Mouse (Mus musculus): ENCODE results near the gene Tmbim6. TPM values are rescaled to one million over a fixed set of nuclear protein-coding genes. Genes with fewer than 3 reads are reported as not detected.

Gene Tmbim6
- polyA plus RNA-seq, 1 experiment from 2014 or later, result 233 TPM

DNA sequence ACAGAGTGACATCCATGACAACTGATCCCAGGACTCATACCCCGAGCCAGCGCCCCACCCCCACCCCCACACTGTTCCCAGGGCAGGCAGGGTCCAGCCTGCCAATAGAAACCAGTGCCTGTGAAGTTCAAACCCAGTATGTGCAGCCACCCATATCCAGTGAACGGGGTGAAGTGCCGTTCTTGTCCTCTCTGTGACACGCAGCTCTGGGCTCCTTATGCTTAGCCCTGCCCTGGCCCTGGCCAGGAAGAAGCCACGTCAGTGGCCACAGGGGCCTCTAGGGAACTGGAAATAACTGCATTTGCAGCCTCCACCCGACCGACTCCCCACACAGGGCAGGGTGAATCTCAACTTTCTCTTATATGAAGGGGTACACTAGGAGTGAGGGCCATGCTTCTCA is 39.3 kb downstream of the Tmbim6 start:
- Histone ChIP-seq H3K27ac (replicated peaks; ENCODE audit: low read depth, low read length) (no peak overlapping the region), H3K9me3 (ENCODE audit: control insufficient read depth, low read length) (no peaks in the 10 kb centered on the region), H3K4me3 (replicated peaks; ENCODE audit: low read depth, low read length) (no peak overlapping the region), H3K4me2 (ENCODE audit: low read length) (no peak overlapping the region), H3K36me3 (ENCODE audit: control insufficient read depth, insufficient read depth, low read length) (peaks cover 51% of the 10 kb centered on the region), H3K9ac (replicated peaks; ENCODE audit: low read length) (no peak overlapping the region), H3K4me1 (ENCODE audit: control insufficient read depth, insufficient read depth, low read length) (peaks cover 5% of the 10 kb centered on the region; the same call in 1 of the 2 replicates), H3K27me3 (ENCODE audit: control insufficient read depth, insufficient read depth, low read length) (no peaks in the 10 kb centered on the region)
- no peak for ATAC-seq (ENCODE audit: low FRiP score, low TSS enrichment)
- DNase-seq, result no peak
- WGBS, result 77% methylated on average over 8 of the region's 8 CpGs

GRCm38 (mm10) chr15:99433081-99433718 is 40.5 kb downstream of the Tmbim6 start:
- H3K27ac ChIP-seq (replicated peaks; ENCODE audit: low read depth, low read length), result no peak overlapping the region

DNA sequence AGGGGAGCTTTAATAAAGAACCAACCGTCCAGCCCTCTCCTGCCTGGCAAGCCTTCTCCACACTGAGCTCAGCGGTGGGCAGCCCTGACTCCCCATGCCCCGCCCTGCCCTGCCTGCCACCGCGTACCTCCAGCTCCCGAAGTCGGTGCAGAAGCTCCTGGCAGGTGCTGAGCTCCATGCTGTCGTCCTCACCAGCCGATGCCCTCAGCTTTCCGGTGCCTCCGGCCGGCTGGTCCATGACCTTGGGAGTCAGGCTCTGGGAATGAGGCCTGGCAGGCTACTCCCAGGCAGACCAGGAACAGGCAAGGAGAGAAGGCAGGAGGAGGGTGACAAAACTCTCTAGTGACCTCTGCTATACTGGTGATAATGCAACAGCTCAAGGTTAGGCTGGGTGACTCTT is 41.2 kb downstream of the Tmbim6 start:
- peaks cover 5% of the 10 kb centered on the region; the same call in 1 of the 2 replicates for H3K4me1 ChIP-seq (ENCODE audit: control insufficient read depth, insufficient read depth, low read length)
- no peaks in the 10 kb centered on the region for H3K27me3 ChIP-seq (ENCODE audit: control insufficient read depth, insufficient read depth, low read length)
- DNase-seq, result no peak
- no peak overlapping the region for H3K4me3 ChIP-seq (replicated peaks; ENCODE audit: low read depth, low read length)
- H3K9me3 ChIP-seq (ENCODE audit: control insufficient read depth, low read length), result no peaks in the 10 kb centered on the region
- no peak overlapping the region for H3K4me2 ChIP-seq (ENCODE audit: low read length)
- H3K36me3 ChIP-seq (ENCODE audit: control insufficient read depth, insufficient read depth, low read length), result peaks cover 42% of the 10 kb centered on the region
- ATAC-seq (ENCODE audit: low FRiP score, low TSS enrichment), result no peak
- H3K27ac ChIP-seq (replicated peaks; ENCODE audit: low read depth, low read length), result no peak overlapping the region
- H3K9ac ChIP-seq (replicated peaks; ENCODE audit: low read length), result no peak overlapping the region
- 90% methylated on average over 12 of the region's 12 CpGs for WGBS

More at GRCm38 (mm10) chr15:99433081-99433718, 40.5 kb downstream of the Tmbim6 start:
- Histone ChIP-seq H3K36me3 (ENCODE audit: control insufficient read depth, insufficient read depth, low read length) (peaks cover 41% of the 10 kb centered on the region), H3K27me3 (ENCODE audit: control insufficient read depth, insufficient read depth, low read length) (no peaks in the 10 kb centered on the region), H3K9me3 (ENCODE audit: control insufficient read depth, low read length) (no peaks in the 10 kb centered on the region), H3K9ac (replicated peaks; ENCODE audit: low read length) (no peak overlapping the region), H3K4me3 (replicated peaks; ENCODE audit: low read depth, low read length) (no peak overlapping the region), H3K4me2 (ENCODE audit: low read length) (no peak overlapping the region), H3K4me1 (ENCODE audit: control insufficient read depth, insufficient read depth, low read length) (peaks cover 5% of the 10 kb centered on the region; the same call in 1 of the 2 replicates)
- DNase-seq (no peak), ATAC-seq (ENCODE audit: low FRiP score, low TSS enrichment) (no peak)
- WGBS, result 90% methylated on average over 16 of the region's 16 CpGs

DNA sequence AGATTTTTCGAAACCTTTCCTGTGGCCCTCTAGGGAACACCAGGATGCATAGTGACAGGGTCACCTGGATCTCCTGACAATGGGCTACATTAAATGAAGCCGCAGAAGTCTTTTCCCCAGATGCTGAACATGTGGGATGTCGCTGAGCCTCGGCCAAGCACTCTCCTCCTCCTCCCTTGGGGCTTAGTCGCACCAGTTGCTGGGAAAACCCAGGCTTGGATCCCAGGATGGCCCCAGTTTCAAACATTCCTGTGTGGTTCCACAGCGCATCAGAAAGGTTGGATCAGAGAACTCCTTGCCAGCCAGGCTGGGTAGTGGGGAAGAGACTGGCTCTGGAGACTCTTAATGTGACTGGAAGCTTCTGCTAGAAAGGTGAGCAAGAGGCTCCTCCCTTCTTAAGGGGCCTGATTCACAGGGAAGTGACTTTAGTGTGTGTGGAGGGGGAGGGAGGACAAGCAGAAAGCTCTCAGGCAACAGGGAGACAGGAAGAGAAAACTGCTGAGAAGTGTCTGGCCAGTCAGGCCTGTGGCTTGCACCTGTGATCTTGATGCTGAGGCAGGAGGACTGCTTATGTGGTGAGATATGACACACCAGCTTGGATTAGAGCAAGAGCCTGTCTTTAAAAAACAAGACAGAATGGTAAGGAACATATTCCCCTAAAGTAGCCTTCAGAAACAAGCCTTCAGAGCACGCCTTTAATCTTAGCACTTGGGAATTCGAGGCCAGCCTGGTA is 46.5 kb downstream of the Tmbim6 start:
- H3K4me2 ChIP-seq (ENCODE audit: low read length), result no peak overlapping the region
- WGBS, result 79% methylated on average over 8 of the region's 8 CpGs
- H3K9ac ChIP-seq (replicated peaks; ENCODE audit: low read length), result no peak overlapping the region
- H3K9me3 ChIP-seq (ENCODE audit: control insufficient read depth, low read length), result no peaks in the 10 kb centered on the region
- H3K27me3 ChIP-seq (ENCODE audit: control insufficient read depth, insufficient read depth, low read length), result no peaks in the 10 kb centered on the region
- DNase-seq (no peak), ATAC-seq (ENCODE audit: low FRiP score, low TSS enrichment) (no peak)
- H3K4me1 ChIP-seq (ENCODE audit: control insufficient read depth, insufficient read depth, low read length), result peaks cover 17% of the 10 kb centered on the region
- H3K27ac ChIP-seq (replicated peaks; ENCODE audit: low read depth, low read length), result no peak overlapping the region
- H3K36me3 ChIP-seq (ENCODE audit: control insufficient read depth, insufficient read depth, low read length), result 0 out of 2 replicates have a peak, but pooled peaks cover 11% of the 10 kb centered on the region
- H3K4me3 ChIP-seq (replicated peaks; ENCODE audit: low read depth, low read length), result no peak overlapping the region

DNA sequence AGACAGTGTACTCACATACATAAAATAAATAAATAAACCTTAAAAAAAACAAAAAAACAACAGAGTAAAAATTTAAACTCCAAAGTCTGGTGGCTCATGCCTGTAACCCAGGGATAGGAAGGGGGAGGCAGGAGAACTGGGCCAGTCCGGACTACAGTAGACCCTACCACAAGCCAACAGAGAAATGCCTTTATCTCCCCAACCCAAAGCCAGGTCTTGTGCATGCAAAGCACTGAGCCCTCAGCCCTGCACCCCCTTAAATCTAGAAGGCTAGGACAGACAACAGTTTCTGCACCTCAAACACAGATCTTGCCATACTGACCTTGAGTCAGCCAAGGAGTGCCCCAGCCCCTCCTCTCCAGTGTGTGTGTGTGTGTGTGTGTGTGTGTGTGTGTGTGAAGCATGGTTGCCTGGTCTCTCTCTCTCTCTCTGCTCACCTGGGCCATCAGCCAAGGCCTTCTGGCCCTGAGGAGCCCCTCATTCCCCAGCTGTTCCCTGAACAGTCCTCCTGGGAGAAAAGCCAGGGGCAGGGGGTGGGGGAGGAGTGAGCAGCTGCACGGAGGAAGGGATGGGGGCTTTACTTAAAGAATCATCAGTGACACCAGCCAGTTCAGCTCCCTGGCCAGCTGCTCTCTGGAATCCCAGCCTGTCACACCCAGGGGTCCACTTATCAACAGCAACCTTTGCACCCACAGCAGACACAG is 47.6 kb downstream of the Tmbim6 start:
- no peak overlapping the region for H3K4me3 ChIP-seq (replicated peaks; ENCODE audit: low read depth, low read length)
- ATAC-seq (ENCODE audit: low FRiP score, low TSS enrichment), result peak; percentile 57; the same call in 1 of the 2 replicates
- H3K27ac ChIP-seq (replicated peaks; ENCODE audit: low read depth, low read length), result peak overlapping the region; percentile 63
- no peak overlapping the region for H3K4me2 ChIP-seq (ENCODE audit: low read length)
- H3K36me3 ChIP-seq (ENCODE audit: control insufficient read depth, insufficient read depth, low read length), result 0 out of 2 replicates have a peak, but pooled peaks cover 11% of the 10 kb centered on the region
- H3K9ac ChIP-seq (replicated peaks; ENCODE audit: low read length), result no peak overlapping the region
- no peaks in the 10 kb centered on the region for H3K27me3 ChIP-seq (ENCODE audit: control insufficient read depth, insufficient read depth, low read length)
- DNase-seq, result peak; percentile 66
- H3K9me3 ChIP-seq (ENCODE audit: control insufficient read depth, low read length), result no peaks in the 10 kb centered on the region
- H3K4me1 ChIP-seq (ENCODE audit: control insufficient read depth, insufficient read depth, low read length), result peaks cover 14% of the 10 kb centered on the region
- WGBS, result 48% methylated on average over 2 of the region's 2 CpGs

DNA sequence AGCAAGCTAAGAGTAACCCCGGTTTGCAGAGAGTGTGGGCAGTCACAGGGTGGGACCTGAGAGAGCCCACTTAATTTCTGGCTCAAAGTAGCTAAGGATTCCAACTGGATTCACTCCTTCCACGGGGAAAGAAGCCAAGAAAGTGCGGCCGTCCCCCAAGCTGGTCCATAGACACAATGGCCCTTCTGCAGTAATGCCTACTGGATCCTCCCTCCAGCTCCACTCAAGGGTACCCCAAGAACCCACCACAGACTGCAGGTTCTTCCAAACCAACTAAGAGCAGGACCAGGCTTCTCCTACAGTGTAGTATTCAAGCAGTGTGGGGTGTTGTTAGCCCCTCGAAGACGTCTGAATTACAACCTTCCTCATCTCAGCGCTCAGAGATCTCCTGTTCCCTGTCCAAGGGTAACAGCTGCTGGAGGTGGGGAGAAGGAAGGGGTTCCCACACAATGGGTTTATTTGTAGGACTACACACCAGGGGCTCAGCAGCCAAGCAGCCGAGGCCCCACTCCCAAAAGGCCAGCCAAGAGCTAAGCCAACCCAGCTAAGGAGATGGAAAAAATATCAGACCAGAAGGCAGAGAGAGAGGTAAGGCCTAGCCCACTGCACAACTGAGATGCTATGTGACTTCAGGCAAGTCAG is 48.3 kb downstream of the Tmbim6 start:
- Histone ChIP-seq H3K9ac (replicated peaks; ENCODE audit: low read length) (no peak overlapping the region; the same call in 1 of the 2 replicates), H3K27me3 (ENCODE audit: control insufficient read depth, insufficient read depth, low read length) (no peaks in the 10 kb centered on the region), H3K4me3 (replicated peaks; ENCODE audit: low read depth, low read length) (no peak overlapping the region), H3K4me1 (ENCODE audit: control insufficient read depth, insufficient read depth, low read length) (peaks cover 15% of the 10 kb centered on the region), H3K4me2 (ENCODE audit: low read length) (no peak overlapping the region), H3K36me3 (ENCODE audit: control insufficient read depth, insufficient read depth, low read length) (0 out of 2 replicates have a peak, but pooled peaks cover 11% of the 10 kb centered on the region), H3K9me3 (ENCODE audit: control insufficient read depth, low read length) (no peaks in the 10 kb centered on the region), H3K27ac (replicated peaks; ENCODE audit: low read depth, low read length) (peak overlapping the region; percentile 63)
- ATAC-seq (ENCODE audit: low FRiP score, low TSS enrichment), result no peak
- DNase-seq, result no peak
- 60% methylated on average over 8 of the region's 8 CpGs for whole genome bisulfite sequencing

DNA sequence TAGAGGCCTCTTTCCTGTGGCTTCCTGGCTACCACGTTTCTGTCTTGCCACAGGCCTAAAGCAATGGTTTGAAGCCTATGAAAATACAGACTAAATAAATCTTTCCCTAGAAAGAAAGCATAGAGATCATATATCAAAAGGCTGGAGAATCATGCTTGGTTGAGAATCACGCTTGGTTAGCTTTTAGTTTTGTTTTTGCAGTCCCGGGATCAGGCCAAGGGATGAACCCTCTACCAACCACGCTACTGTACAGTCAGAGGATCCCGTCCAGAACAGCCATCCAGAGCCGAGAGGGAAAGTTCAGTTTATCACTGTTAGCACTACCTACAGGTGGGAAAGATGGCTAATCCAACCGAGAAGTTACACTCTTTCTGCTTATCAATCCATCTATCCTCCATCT is 49.7 kb downstream of the Tmbim6 start:
- 87% methylated on average over 7 of the region's 7 CpGs for WGBS
- H3K36me3 ChIP-seq (ENCODE audit: control insufficient read depth, insufficient read depth, low read length), result 0 out of 2 replicates have a peak, but pooled peaks cover 8% of the 10 kb centered on the region
- no peak overlapping the region for H3K4me3 ChIP-seq (replicated peaks; ENCODE audit: low read depth, low read length)
- H3K4me2 ChIP-seq (ENCODE audit: low read length), result no peak overlapping the region
- H3K9me3 ChIP-seq (ENCODE audit: control insufficient read depth, low read length), result no peaks in the 10 kb centered on the region
- H3K27ac ChIP-seq (replicated peaks; ENCODE audit: low read depth, low read length), result no peak overlapping the region
- DNase-seq (no peak), ATAC-seq (ENCODE audit: low FRiP score, low TSS enrichment) (no peak)
- H3K9ac ChIP-seq (replicated peaks; ENCODE audit: low read length), result no peak overlapping the region
- H3K4me1 ChIP-seq (ENCODE audit: control insufficient read depth, insufficient read depth, low read length), result peaks cover 15% of the 10 kb centered on the region
- H3K27me3 ChIP-seq (ENCODE audit: control insufficient read depth, insufficient read depth, low read length), result no peaks in the 10 kb centered on the region

DNA sequence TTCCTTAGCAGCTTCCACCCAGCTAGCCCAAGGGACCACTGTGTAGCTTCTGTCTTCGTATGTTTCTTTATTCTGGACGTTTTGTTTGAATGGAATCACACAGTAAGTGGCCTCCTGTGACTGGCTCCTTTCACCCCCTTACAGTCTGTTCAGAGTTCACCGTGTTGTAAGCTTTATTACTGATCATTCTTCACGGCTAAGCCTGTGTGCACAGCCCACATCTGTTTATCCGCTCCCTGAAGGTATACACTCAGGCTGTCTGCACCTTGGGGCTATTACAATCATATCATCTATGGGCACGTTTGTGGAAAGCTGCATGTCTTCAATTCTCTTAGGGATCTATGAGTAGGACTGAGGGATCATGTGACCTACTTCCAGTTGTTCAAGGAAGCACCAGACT is 52.9 kb downstream of the Tmbim6 start:
- WGBS, result 45% methylated on average over 6 of the region's 6 CpGs
- Histone ChIP-seq H3K27ac (replicated peaks; ENCODE audit: low read depth, low read length) (peak overlapping the region; percentile 49), H3K4me2 (ENCODE audit: low read length) (peak overlapping the region; percentile 19; the same call in 1 of the 2 replicates), H3K9me3 (ENCODE audit: control insufficient read depth, low read length) (no peaks in the 10 kb centered on the region), H3K4me3 (replicated peaks; ENCODE audit: low read depth, low read length) (no peak overlapping the region), H3K4me1 (ENCODE audit: control insufficient read depth, insufficient read depth, low read length) (peaks cover 11% of the 10 kb centered on the region), H3K9ac (replicated peaks; ENCODE audit: low read length) (no peak overlapping the region), H3K27me3 (ENCODE audit: control insufficient read depth, insufficient read depth, low read length) (no peaks in the 10 kb centered on the region), H3K36me3 (ENCODE audit: control insufficient read depth, insufficient read depth, low read length) (peaks cover 2% of the 10 kb centered on the region; the same call in 1 of the 2 replicates)
- ATAC-seq (ENCODE audit: low FRiP score, low TSS enrichment) (no peak), DNase-seq (no peak)

All from midbrain, embryonic 14.5 days (tissue).